Mouse (Mus musculus) small intestine, adult 2 months (tissue): ENCODE data around the gene Rhag. TPM values are rescaled to one million over a fixed set of nuclear protein-coding genes. Genes with fewer than 3 reads are reported as not detected.

Experiments used
- H3K27ac ChIP-seq: fragments of 200-500 bp; 2 replicates; pipeline ENCODE4 v1.5.1; 2012; ENCODE audit warnings: low read depth, low read length, control low read depth, inconsistent platforms; ENCODE audit not compliant: insufficient read depth
- H3K27me3 ChIP-seq: fragments of 200-500 bp; 2 replicates; pipeline ENCODE4 v1.6.1; 2012; ENCODE audit warnings: mild to moderate bottlenecking, moderate library complexity, low read length, inconsistent platforms; ENCODE audit not compliant: control insufficient read depth, insufficient read depth
- H3K36me3 ChIP-seq: fragments of 200-500 bp; 2 replicates; pipeline ENCODE4 v1.6.1; 2012; ENCODE audit warnings: mild to moderate bottlenecking, low read length, control low read depth, inconsistent platforms; ENCODE audit not compliant: control insufficient read depth, insufficient read depth
- H3K4me1 ChIP-seq: fragments of 200-500 bp; 2 replicates; pipeline ENCODE4 v1.6.1; 2012; ENCODE audit warnings: low read length, inconsistent platforms, mixed read lengths; ENCODE audit not compliant: control insufficient read depth, insufficient read depth, insufficient read length
- H3K4me3 ChIP-seq: fragments of 200-500 bp; 2 replicates; pipeline ENCODE4 v1.5.1; 2012; ENCODE audit warnings: low read depth, mild to moderate bottlenecking, control low read depth, inconsistent platforms, low read length, moderate library complexity
- CTCF ChIP-seq: fragments of 200-500 bp; IDR thresholded peaks from 2 replicates; pipeline ENCODE4 v1.5.1; 2012; ENCODE audit warnings: low read depth, mild to moderate bottlenecking, control low read depth, inconsistent platforms, low read length, moderate library complexity, mixed read lengths; ENCODE audit not compliant: insufficient replicate concordance, insufficient read length; ENCODE audit errors: extremely low read depth
- POLR2A ChIP-seq: fragments of 200-500 bp; IDR thresholded peaks from 2 replicates; pipeline ENCODE4 v1.6.1; 2012; ENCODE audit warnings: low read depth, mild to moderate bottlenecking, control low read depth, inconsistent platforms, low read length, moderate library complexity
- WGBS: fragments of 180-500 bp; shearing (Covaris S2); methylation state at CpG from one replicate; pipeline ENCODE4 v1.1.7; 2018; 5-methylcytosine and 5-hydroxymethylcytosine counted together
- polyA plus RNA-seq: library from polyadenylated mRNA; depleted of rRNA; stranded (reverse); fragments of >200 nt; gene quantifications from 2 replicates; pipeline ENCODE4 v1.2.3, GENCODE M21; 2012

Gene Rhag
- polyA plus RNA-seq, 1 experiment: not detected

DNA sequence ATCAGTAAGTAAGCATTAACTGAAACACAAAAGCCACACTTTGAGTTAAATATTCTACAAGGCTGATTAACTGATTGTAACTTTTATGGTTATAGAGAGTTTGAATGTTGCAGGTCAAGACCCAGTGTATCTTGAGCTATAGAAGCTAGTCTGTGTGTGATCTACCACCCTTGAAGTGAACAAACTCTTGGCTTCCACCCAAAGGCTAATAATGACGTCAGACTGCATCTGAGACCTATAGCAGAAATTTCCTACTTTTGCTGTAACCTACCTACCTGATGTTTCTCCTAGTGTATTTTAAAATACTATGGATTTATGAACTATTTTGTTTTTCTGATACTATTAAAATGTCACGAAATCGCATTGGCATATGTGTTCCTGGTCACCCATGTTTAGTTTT, 63.8 kb downstream of the Rhag start:
- TF ChIP-seq CTCF (no peak), POLR2A (no peak)

DNA sequence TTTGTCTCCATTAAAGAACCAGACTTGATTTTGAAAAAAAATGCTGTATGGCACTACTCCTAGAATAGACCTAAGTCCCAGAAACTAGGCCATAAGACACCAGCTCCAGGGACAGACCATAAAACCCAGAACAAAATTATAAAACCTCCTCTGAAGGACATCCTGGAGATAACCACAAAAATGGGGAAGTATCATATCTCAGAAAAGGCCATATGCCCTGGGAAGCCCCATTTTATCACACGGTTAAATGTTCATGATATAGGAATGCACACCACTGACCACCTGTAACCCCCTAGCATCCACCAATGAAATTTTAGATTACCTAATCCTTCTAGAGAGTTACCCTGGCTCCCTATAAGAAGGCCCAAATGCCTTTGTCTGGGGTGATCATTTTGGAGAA, 64.6 kb downstream of the Rhag start:
- Histone ChIP-seq H3K4me3 (no peak overlapping the region), H3K27me3 (no peaks in the 10 kb centered on the region), H3K27ac (no peak overlapping the region), H3K36me3 (peaks cover 13% of the 10 kb centered on the region), H3K4me1 (peaks cover 6% of the 10 kb centered on the region; the same call in 1 of the 2 replicates)
- TF ChIP-seq CTCF: no peak
- TF ChIP-seq POLR2A: no peak
- 39% methylated on average over 1 of the region's 1 CpGs for WGBS

More for the DNA sequence above, 63.8 kb downstream of the Rhag start:
- no peak overlapping the region; the same call in 1 of the 2 replicates for H3K27ac ChIP-seq
- H3K4me1 ChIP-seq: peaks cover 6% of the 10 kb centered on the region; the same call in 1 of the 2 replicates
- WGBS: 71% methylated on average over 3 of the region's 3 CpGs
- H3K36me3 ChIP-seq: peaks cover 13% of the 10 kb centered on the region
- H3K27me3 ChIP-seq: no peaks in the 10 kb centered on the region
- no peak overlapping the region for H3K4me3 ChIP-seq

DNA sequence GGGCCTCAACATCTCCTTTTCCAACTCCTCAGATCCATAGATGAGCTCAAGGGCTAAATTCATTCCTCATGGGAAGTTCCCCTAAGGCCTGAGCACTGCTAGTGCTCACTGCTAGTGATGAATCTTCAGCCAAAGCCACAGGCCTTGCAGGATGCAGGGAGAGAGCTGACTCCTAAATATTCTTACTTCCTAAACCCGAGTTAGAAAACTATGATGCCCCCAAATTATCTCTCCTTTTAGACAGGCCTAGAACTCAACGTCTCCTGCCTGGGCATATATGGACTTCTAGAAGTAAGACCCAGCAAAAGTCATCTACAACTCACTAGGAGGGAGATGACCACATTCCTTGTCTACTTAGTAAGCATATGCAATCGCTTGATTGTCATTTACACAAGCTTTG, 66.8 kb downstream of the Rhag start:
- H3K4me3 ChIP-seq: peak overlapping the region; percentile 40; the same call in 1 of the 2 replicates
- 16% methylated on average over 3 of the region's 3 CpGs for WGBS

DNA sequence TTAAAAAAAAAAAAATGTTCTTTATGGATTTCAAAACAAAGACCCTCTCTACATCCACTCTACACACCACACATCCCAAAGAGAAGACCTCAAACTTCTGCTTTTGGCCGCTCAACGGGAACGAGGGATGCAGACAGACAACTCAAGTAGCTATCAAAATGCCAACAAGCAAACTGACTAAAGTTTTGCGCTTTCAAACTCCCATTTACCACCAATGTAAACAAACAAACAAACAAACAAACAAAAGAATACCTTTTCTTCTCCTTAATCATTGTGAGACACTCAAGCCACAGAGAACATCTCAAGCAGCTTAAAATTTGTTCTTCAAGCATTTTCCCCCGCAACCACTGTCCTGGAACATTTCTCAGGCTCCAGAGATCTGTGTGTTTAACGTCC, 68.6 kb downstream of the Rhag start:
- TF ChIP-seq CTCF (no peak), POLR2A (no peak)
- Histone ChIP-seq H3K27me3 (no peaks in the 10 kb centered on the region), H3K4me1 (peaks cover 5% of the 10 kb centered on the region; the same call in 1 of the 2 replicates), H3K4me3 (peak overlapping the region; percentile 83), H3K27ac (peak overlapping the region; percentile 90), H3K36me3 (peaks cover 13% of the 10 kb centered on the region)
- WGBS: 5% methylated on average over 6 of the region's 6 CpGs

More for the DNA sequence above, 66.8 kb downstream of the Rhag start:
- H3K36me3 ChIP-seq: peaks cover 13% of the 10 kb centered on the region
- peak overlapping the region; percentile 46; the same call in 1 of the 2 replicates for H3K27ac ChIP-seq
- no peak for TF ChIP-seq POLR2A
- no peak for TF ChIP-seq CTCF
- peaks cover 8% of the 10 kb centered on the region; the same call in 1 of the 2 replicates for H3K4me1 ChIP-seq
- no peaks in the 10 kb centered on the region for H3K27me3 ChIP-seq

DNA sequence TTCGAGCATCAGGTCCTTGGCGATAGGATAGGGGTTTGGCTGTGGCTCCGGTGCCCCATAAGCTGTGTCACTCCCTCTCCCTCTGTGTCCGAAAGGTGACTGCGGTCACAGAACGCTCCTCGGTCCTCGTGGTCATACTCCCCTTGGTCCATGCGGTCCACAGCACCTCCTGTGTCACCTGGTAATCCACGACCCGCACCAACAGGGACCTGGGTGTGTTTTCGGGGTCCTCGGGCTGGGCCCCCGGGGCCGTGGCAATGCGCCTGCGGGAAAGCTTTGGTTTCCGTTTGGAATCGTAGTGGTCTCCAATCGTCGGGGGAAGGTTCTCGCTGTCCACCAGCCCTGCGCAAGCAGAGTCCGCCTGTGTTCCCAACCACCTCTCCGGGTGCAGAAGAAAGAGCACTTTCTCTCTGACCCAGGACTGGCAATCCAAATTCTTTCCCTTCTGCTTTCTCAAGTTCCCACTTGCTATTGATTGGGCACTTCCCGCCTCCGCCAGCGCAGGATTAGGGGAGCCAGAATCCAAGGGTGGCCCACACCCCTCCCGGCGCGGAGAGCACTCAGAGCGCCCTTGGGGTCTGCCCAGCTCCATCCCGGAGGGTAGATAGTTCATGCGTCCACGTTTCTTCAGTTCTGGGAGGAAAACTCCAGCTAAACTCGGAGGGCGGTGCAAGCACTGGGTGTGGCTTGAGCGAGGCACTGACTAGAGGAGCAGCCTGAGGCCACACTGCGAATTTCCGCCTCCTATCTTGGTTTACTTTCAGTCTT, 69.2 kb downstream of the Rhag start, which contains the start of gene 9130008F23Rik:
9130008F23Rik (minus strand) TSS at position 636 of the 768 bp plus-strand sequence.
- H3K27me3 ChIP-seq: no peaks in the 10 kb centered on the region
- H3K36me3 ChIP-seq: peaks cover 12% of the 10 kb centered on the region
- under 1% methylated on average over 40 of the region's 40 CpGs for WGBS
- peak within 1 kb of the TSS; percentile 90 for H3K27ac ChIP-seq
- peak within 1 kb of the TSS; percentile 83 for H3K4me3 ChIP-seq
- peaks cover 5% of the 10 kb centered on the region; the same call in 1 of the 2 replicates for H3K4me1 ChIP-seq
- TF ChIP-seq CTCF (no peak), POLR2A (peak; percentile 67)

DNA sequence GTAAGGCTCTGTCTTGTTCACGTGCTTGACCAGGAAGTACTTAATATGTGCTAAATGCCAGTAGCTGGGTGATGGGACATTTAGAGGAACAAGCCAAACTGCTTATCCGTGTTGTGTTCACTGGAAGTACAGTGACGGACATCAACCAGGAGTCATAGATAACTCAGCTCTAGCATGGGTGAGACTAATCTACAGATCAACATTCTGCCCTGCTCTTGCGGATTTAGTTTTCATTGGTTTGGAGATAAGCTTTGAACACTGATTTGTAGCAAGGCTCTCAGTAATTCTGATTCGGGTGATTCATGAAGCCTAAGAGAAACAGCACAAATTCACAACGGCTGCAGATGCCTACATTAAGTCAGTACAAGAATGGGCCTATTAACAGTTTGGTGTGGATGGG, 71.2 kb downstream of the Rhag start:
- WGBS: 55% methylated on average over 6 of the region's 6 CpGs
- Histone ChIP-seq H3K27ac (no peak overlapping the region), H3K4me1 (peaks cover 5% of the 10 kb centered on the region; the same call in 1 of the 2 replicates), H3K4me3 (no peak overlapping the region), H3K27me3 (no peaks in the 10 kb centered on the region), H3K36me3 (no peaks in the 10 kb centered on the region; the same call in 1 of the 2 replicates)
- TF ChIP-seq CTCF (no peak), POLR2A (no peak)

DNA sequence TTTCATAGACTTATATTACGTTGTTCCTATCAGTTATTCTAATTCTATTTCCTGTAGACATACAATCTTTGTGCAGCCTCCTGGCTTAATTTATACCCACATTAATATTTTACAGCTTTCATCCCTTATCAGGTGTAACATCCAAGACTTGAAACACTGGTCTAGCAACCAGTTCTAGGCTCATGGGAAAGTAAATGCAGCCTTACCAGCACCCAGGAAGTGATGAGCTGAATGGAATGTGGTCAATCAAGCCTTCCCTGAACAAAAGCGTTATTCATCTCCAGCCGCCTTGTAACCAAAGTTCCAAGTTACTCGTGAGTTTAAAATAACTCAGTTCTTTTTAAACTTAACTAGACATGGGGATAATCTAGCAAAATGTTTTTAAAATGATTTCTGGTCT, 74.2 kb downstream of the Rhag start:
- 31% methylated on average over 4 of the region's 4 CpGs for WGBS

More for the DNA sequence above, 74.2 kb downstream of the Rhag start:
- Histone ChIP-seq H3K4me1 (peaks cover 5% of the 10 kb centered on the region; the same call in 1 of the 2 replicates), H3K4me3 (no peak overlapping the region), H3K27ac (no peak overlapping the region), H3K27me3 (no peaks in the 10 kb centered on the region), H3K36me3 (no peaks in the 10 kb centered on the region)
- TF ChIP-seq POLR2A (no peak), CTCF (no peak)
